ENCODE assay signal across 8 mouse cellular contexts in the genomic region with DNA sequence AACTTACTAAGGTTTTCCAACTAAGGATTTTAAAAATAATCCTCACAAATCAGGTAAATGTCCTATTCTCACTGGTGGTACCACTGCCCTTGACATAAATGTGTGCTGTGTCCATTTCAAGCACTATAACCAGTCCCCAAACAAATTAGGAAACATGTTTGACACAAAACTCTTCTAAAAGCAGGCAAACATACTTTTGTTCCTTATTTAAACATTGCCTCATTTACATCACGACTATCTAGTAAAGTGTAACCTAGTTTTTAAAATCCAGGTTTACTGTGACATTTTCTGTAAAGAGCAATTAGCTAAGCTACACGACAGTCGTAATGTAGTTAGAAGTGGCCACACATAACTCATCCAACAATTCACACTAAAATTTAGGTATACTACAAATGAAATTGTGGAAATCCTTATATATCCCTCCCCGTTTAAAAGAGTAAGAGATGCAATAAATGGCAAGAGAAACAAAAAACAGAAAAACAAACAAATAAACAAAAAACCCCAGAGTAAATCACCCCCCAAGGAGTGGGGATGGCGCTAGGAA. TPM values are rescaled to one million over a fixed set of nuclear protein-coding genes. Genes with fewer than 3 reads are reported as not detected.
DNase-seq lines count a peak whose midpoint lies in the region; ATAC-seq and TF ChIP-seq lines count a peak whose summit lies in the region.

No protein-coding gene starts in this region.

- no peaks in the 10 kb centered on the region for H3K9me3 ChIP-seq in forebrain, embryonic 11.5 days (ENCODE audit: control insufficient read depth, low read length)
- no peaks in the 10 kb centered on the region for H3K9me3 ChIP-seq in liver, embryonic 14.5 days (ENCODE audit: control insufficient read depth, low read length)

- no peaks in the 10 kb centered on the region for H3K4me1 ChIP-seq in forebrain, embryonic 11.5 days (replicated peaks; ENCODE audit: control insufficient read depth, insufficient read depth, low read length)
- no peaks in the 10 kb centered on the region for H3K4me1 ChIP-seq in liver, embryonic 14.5 days (replicated peaks; ENCODE audit: control insufficient read depth in 2 of 2, insufficient read depth in 2 of 2, low read length in 1 of 2)

- peak overlapping the region; percentile 87 for H3K9ac ChIP-seq in forebrain, embryonic 11.5 days (ENCODE audit: low read length)
- peak overlapping the region; percentile 88 for H3K9ac ChIP-seq in liver, embryonic 14.5 days (replicated peaks)

- no peak overlapping the region for H3K27ac ChIP-seq in forebrain, embryonic 11.5 days (ENCODE audit: low read depth, low read length)
- H3K27ac ChIP-seq in liver, embryonic 14.5 days: no peak overlapping the region

- H3K36me3 ChIP-seq in forebrain, embryonic 11.5 days (ENCODE audit: control insufficient read depth, insufficient read depth, low read length): no peaks in the 10 kb centered on the region
- H3K36me3 ChIP-seq in liver, embryonic 14.5 days (replicated peaks; ENCODE audit: control insufficient read depth, insufficient read depth, low read depth): no peaks in the 10 kb centered on the region

- TF ChIP-seq EP300 in liver, embryonic 14.5 days (IDR thresholded peaks at IDR 0.05; ENCODE audit: low read depth): no peak

- peak overlapping the region; percentile 91 for H3K4me3 ChIP-seq in forebrain, embryonic 11.5 days (ENCODE audit: low read depth, low read length)
- peak overlapping the region; percentile 78 to 89 for H3K4me3 ChIP-seq in liver, embryonic 14.5 days (ENCODE audit: insufficient read depth in 1 of 2, low read depth in 2 of 2, low read length in 2 of 2)

- no peaks in the 10 kb centered on the region for H3K27me3 ChIP-seq in forebrain, embryonic 11.5 days (ENCODE audit: control insufficient read depth, insufficient read depth, low read length)
- H3K27me3 ChIP-seq in liver, embryonic 14.5 days (ENCODE audit: control insufficient read depth, insufficient read depth, low read length): no peaks in the 10 kb centered on the region

- 9% methylated on average over 5 of the region's 5 CpGs for WGBS in forebrain, embryonic 11.5 days
- WGBS in liver, embryonic 14.5 days (ENCODE audit: insufficient replicate concordance): 3% methylated on average over 5 of the region's 5 CpGs

- no peak for ATAC-seq in forebrain, embryonic 11.5 days (replicated peaks; ENCODE audit: low FRiP score)
- no peak for ATAC-seq in liver, embryonic 14.5 days (ENCODE audit: insufficient read depth)

- TF ChIP-seq CTCF in liver, embryonic 14.5 days (IDR thresholded peaks at IDR 0.05; ENCODE audit: low read depth): no peak

- H3K4me2 ChIP-seq in forebrain, embryonic 11.5 days (ENCODE audit: low read depth, low read length, severe bottlenecking): peak overlapping the region; percentile 51
- peak overlapping the region; percentile 70 for H3K4me2 ChIP-seq in liver, embryonic 14.5 days (ENCODE audit: low read depth)

- DNase-seq in embryo, embryonic 10.5 days (ENCODE audit: low spot score): peak; percentile 30
- no peak for DNase-seq in embryo, embryonic 10 days (ENCODE audit: low spot score)
- peak; percentile 48 for DNase-seq in A20 (ENCODE audit: low read depth, low spot score)
- no peak for DNase-seq in forebrain, embryonic 11.5 days (ENCODE audit: low spot score)
- DNase-seq in liver, embryonic 14.5 days (ENCODE audit: low read depth in 3 of 3, low spot score in 3 of 3): peak in 1 of 3 experiments; percentile 7
- DNase-seq in frontal cortex, postnatal 25 days (ENCODE audit: low spot score in 2 of 2): no peak
- DNase-seq in embryo, embryonic 11 days: no peak
- DNase-seq in cerebellum, postnatal 36 days: no peak

RNA-seq across cellular contexts. Expression of a gene that starts 0.9 kb away (rescaled TPM):
- polyA plus RNA-seq in forebrain, embryonic 11.5 days (2014; fragmentation: Nextera tagmentation; extraction: Ambion mirVana): 62.6 and 68.8 TPM in 2 replicates
- polyA plus RNA-seq in liver, embryonic 14.5 days (2012; rRNA removed): 5.2 and 6.9 TPM in 2 replicates
- 7.5 and 7.8 TPM in 2 replicates for polyA plus RNA-seq in liver, embryonic 14.5 days (2014; fragmentation: Nextera tagmentation; extraction: Ambion mirVana)

Comparison
In these comparisons a context has a peak if more than half of its experiments do, and no peak if none do; other contexts are left out.
1. DNase-seq: peak in embryo, embryonic 10.5 days (single experiment) and A20 (single experiment); none in embryo, embryonic 10 days (single experiment), forebrain, embryonic 11.5 days (single experiment), frontal cortex, postnatal 25 days (0 of 2), embryo, embryonic 11 days (single experiment) and cerebellum, postnatal 36 days (0 of 2).